In the genomic region with DNA sequence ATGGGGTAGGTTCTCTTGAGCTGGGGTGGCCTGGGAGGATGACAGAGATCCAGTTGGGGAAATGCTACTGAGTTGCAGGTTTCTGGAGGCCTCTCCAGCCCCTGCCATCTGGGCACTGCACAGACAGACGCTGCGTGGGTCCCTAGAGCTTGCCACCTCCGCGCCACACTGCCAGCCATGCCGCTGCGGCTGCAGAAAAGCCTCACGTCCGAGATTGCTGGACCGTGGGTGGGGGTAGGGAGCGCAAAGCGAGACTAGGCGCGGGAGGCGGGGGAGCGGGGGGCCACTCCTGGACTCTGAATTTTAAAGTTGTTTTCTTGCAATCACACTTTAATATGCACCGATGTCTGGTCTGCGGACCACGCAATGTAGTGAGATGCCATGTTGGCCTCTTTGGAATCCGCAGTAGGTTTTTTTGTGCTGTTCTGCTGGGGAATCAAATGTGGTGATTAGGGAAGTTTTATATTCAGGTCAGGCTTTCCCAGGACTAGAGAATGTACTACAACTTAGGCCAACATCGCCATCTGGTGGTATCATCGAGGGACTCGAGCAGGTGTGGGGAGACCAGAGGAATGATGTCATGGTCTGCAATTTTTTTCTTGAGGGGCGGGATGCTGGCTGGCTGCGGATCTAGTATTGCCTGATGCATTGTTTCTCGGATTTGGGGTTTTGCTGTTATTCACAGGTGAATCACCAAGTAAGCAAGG, we compare ENCODE assay signal across 8 mouse cellular contexts. TPM values are rescaled to one million over a fixed set of nuclear protein-coding genes. Genes with fewer than 3 reads are reported as not detected.
DNase-seq lines count a peak whose midpoint lies in the region; ATAC-seq and TF ChIP-seq lines count a peak whose summit lies in the region.

No protein-coding gene starts in this region.

- H3K4me1 ChIP-seq in ES-E14 (ENCODE audit: control insufficient read depth in 2 of 2, insufficient read depth in 2 of 2, low read length in 2 of 2, poor library complexity in 1 of 2): peaks cover 2 to 4% of the 10 kb centered on the region in 2 experiments; a peak in 1 of 4 replicates
- no peaks in the 10 kb centered on the region for H3K4me1 ChIP-seq in lung, adult 2 months (ENCODE audit: control insufficient read depth, insufficient read depth, low read length)
- peaks cover 19% of the 10 kb centered on the region for H3K4me1 ChIP-seq in neural tube, embryonic 15.5 days

- DNase-seq in ES-E14 (ENCODE audit: low read depth, low spot score): peak; percentile 91
- DNase-seq in cerebellum, adult 11-12 months: peak; percentile 84
- DNase-seq in forelimb bud, embryonic 11.5 days (ENCODE audit: low read depth, low spot score): peak; percentile 95
- peak; percentile 95 for DNase-seq in heart, postnatal 4 days
- DNase-seq in layer of hippocampus, adult 2 months (ENCODE audit: low spot score in 2 of 2): peak; percentile 95
- DNase-seq in lung, adult 2 months: peak; percentile 76
- peak; percentile 92 for DNase-seq in testis, postnatal 10 days (ENCODE audit: low spot score)

- peak overlapping the region; percentile 78 for H3K4me2 ChIP-seq in neural tube, embryonic 15.5 days

- peak overlapping the region; percentile 50 to 60; a peak in 3 of 4 replicates for H3K4me3 ChIP-seq in ES-E14 (ENCODE audit: insufficient read depth in 1 of 2, low read depth in 1 of 2, low read length in 2 of 2, poor library complexity in 1 of 2, severe bottlenecking in 1 of 2)
- peak overlapping the region; percentile 51 for H3K4me3 ChIP-seq in layer of hippocampus, adult 2 months
- H3K4me3 ChIP-seq in lung, adult 2 months (replicated peaks; ENCODE audit: extremely low read depth, low read depth, low read length): no peak overlapping the region
- peak overlapping the region; percentile 36 for H3K4me3 ChIP-seq in neural tube, embryonic 15.5 days (replicated peaks)

- no peaks in the 10 kb centered on the region for H3K36me3 ChIP-seq in ES-E14 (ENCODE audit: control insufficient read depth, insufficient read depth, low read length, poor library complexity, severe bottlenecking)
- no peaks in the 10 kb centered on the region for H3K36me3 ChIP-seq in neural tube, embryonic 15.5 days

- no peak for TF ChIP-seq POLR2A in lung, adult 2 months (IDR thresholded peaks at IDR 0.05; ENCODE audit: borderline replicate concordance, extremely low read depth, low read depth, low read length)

- 0 out of 2 replicates have a peak overlapping the region, but pooled peaks have one; percentile 31 for H3K9ac ChIP-seq in ES-E14 (ENCODE audit: insufficient read depth, low read depth, low read length, poor library complexity, severe bottlenecking)
- peak overlapping the region; percentile 42 for H3K9ac ChIP-seq in neural tube, embryonic 15.5 days (replicated peaks)

- no peaks in the 10 kb centered on the region for H3K9me3 ChIP-seq in ES-E14 (ENCODE audit: control insufficient read depth, insufficient read depth, low read depth, low read length)
- H3K9me3 ChIP-seq in neural tube, embryonic 15.5 days (replicated peaks): no peaks in the 10 kb centered on the region

- peak; percentile 93 for TF ChIP-seq CTCF in layer of hippocampus, adult 2 months (conservative IDR thresholded peaks at IDR 0.05)
- peak; percentile 82 for TF ChIP-seq CTCF in lung, adult 2 months (IDR thresholded peaks at IDR 0.05; ENCODE audit: insufficient read depth, low read length)

- 3% methylated on average over 25 of the region's 25 CpGs for WGBS in lung, adult 2 months
- 0% methylated on average over 25 of the region's 25 CpGs for WGBS in neural tube, embryonic 15.5 days

- H3K27ac ChIP-seq in ES-E14 (ENCODE audit: insufficient read depth, low read depth, low read length, poor library complexity, severe bottlenecking): no peak overlapping the region
- H3K27ac ChIP-seq in layer of hippocampus, adult 2 months: peak overlapping the region; percentile 89
- peak overlapping the region; percentile 80 for H3K27ac ChIP-seq in neural tube, embryonic 15.5 days (replicated peaks)

- in situ Hi-C loops in ES-E14 (cut with MboI; ENCODE audit: low sequenced_read_pairs in 2 of 2, unreplicated experiment in 2 of 2): loop anchor here in 1 of 2 experiments (25.0 kb wide), 2 partner anchors 1025 to 1325 kb away; no protein-coding TSS in a partner anchor

- peak; percentile 97 for ATAC-seq in neural tube, embryonic 15.5 days (ENCODE audit: low FRiP score)

- H3K27me3 ChIP-seq in neural tube, embryonic 15.5 days (replicated peaks): no peaks in the 10 kb centered on the region

TF ChIP-seq in ES-E14, 5 proteins besides CTCF, POLR2A, EP300 and RAD21:
- TF ChIP-seq ZC3H11A (IDR thresholded peaks at IDR 0.05; ENCODE audit: borderline replicate concordance, low read depth, low read length): peak; percentile 97
- peak; percentile 95 for TF ChIP-seq ZNF384 (IDR thresholded peaks at IDR 0.05; ENCODE audit: low read depth, low read length)
- no peak for TF ChIP-seq MAFK (IDR thresholded peaks at IDR 0.05; ENCODE audit: insufficient read depth, low read depth, low read length)
TF ChIP-seq in ES-E14: peak in this region for 2.

RNA-seq across cellular contexts. Expression of a gene that starts 32.6 kb away (rescaled TPM):
- total RNA-seq in ES-E14 (2012; rRNA removed): 0.21 and 0.94 TPM in 2 replicates
- total RNA-seq in heart, postnatal 4 days (2021): 1 to 10 TPM; 1.8 to 2.3 TPM
- total RNA-seq in layer of hippocampus, adult 2 months (2021): 1 to 10 TPM; 8.5 to 8.7 TPM
- polyA plus RNA-seq in lung, adult 2 months (2012; rRNA removed): 6.6 and 6.9 TPM in 2 replicates
- 9.8 and 10.7 TPM in 2 replicates for polyA plus RNA-seq in neural tube, embryonic 15.5 days (2015; fragmentation: Nextera tagmentation; extraction: Ambion mirVana)
